ENCODE assay signal across 21 mouse cellular contexts in the genomic region with DNA sequence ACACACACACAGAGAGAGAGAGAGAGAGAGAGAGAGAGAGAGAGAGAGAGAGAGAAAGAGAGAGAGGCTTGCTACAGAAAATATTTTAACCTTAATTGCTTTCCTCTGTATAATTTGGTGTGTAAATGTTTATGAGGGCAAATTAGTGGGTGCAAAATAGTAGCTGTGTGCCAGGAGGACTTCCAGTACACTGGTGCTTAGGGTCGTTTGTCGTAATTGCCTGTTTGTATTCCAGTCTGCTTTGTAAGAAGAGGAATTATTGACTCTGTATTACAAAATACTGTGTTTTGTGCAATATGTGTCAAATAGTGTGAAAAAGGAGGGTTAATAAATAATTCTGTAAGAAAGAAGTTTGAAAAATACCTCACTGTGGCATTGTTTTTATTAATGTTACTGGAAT. TPM values are rescaled to one million over a fixed set of nuclear protein-coding genes. Genes with fewer than 3 reads are reported as not detected.
DNase-seq lines count a peak whose midpoint lies in the region; ATAC-seq and TF ChIP-seq lines count a peak whose summit lies in the region.
"Had no signal": no experiment of that assay in that cellular context is flagged by ENCODE, and none has a peak within 500 bp of the region (broad histone marks: within the 10 kb centered on the region; RNA-seq: fewer than 3 reads in every experiment).

No protein-coding gene starts in this region.

- no peak overlapping the region for H3K4me3 ChIP-seq in liver, adult 2 months (ENCODE audit: insufficient read depth, low read depth, low read length)
- no peak overlapping the region for H3K4me3 ChIP-seq in kidney, embryonic 16.5 days (ENCODE audit: low read length)
- no peak overlapping the region for H3K4me3 ChIP-seq in forebrain, embryonic 15.5 days
- H3K4me3 ChIP-seq: embryonic facial prominence, embryonic 10.5 days; embryonic facial prominence, embryonic 12.5 days; forebrain, embryonic 13.5 days had no signal

- H3K4me1 ChIP-seq in liver, adult 2 months (ENCODE audit: control insufficient read depth, insufficient read depth, low read length) = peaks cover 12% of the 10 kb centered on the region; the same call in 1 of the 2 replicates
- H3K4me1 ChIP-seq in kidney, embryonic 16.5 days (ENCODE audit: insufficient read depth, low read length) = no peaks in the 10 kb centered on the region
- no peaks in the 10 kb centered on the region for H3K4me1 ChIP-seq in forebrain, embryonic 15.5 days
- H3K4me1 ChIP-seq: embryonic facial prominence, embryonic 12.5 days; forebrain, embryonic 13.5 days had no signal

- no peak for TF ChIP-seq POLR2A in liver, adult 2 months (IDR thresholded peaks at IDR 0.05; ENCODE audit: extremely low read depth, insufficient read depth, low read length)

- H3K27ac ChIP-seq in liver, adult 2 months (replicated peaks; ENCODE audit: insufficient read depth, low read depth, low read length) = no peak overlapping the region; the same call in 1 of the 2 replicates
- H3K27ac ChIP-seq in kidney, embryonic 16.5 days (ENCODE audit: low read length) = no peak overlapping the region
- H3K27ac ChIP-seq in forebrain, embryonic 15.5 days (replicated peaks) = no peak overlapping the region
- H3K27ac ChIP-seq: embryonic facial prominence, embryonic 10.5 days; embryonic facial prominence, embryonic 12.5 days; forebrain, embryonic 13.5 days had no signal

- no peaks in the 10 kb centered on the region for H3K79me2 ChIP-seq in liver, adult 2 months (ENCODE audit: control insufficient read depth, insufficient read depth, low read length)

- H3K9ac ChIP-seq in liver, adult 2 months (ENCODE audit: low read depth, low read length) = no peak overlapping the region
- H3K9ac ChIP-seq in kidney, embryonic 16.5 days (replicated peaks; ENCODE audit: low read length) = no peak overlapping the region
- no peak overlapping the region for H3K9ac ChIP-seq in forebrain, embryonic 15.5 days (replicated peaks)
- H3K9ac ChIP-seq: embryonic facial prominence, embryonic 12.5 days; forebrain, embryonic 13.5 days had no signal

- no peak overlapping the region for H3K4me2 ChIP-seq in kidney, embryonic 16.5 days (replicated peaks; ENCODE audit: low read depth, low read length)
- no peak overlapping the region for H3K4me2 ChIP-seq in forebrain, embryonic 15.5 days (replicated peaks)
- H3K4me2 ChIP-seq: embryonic facial prominence, embryonic 12.5 days; forebrain, embryonic 13.5 days had no signal

- no peaks in the 10 kb centered on the region for H3K27me3 ChIP-seq in liver, adult 2 months (ENCODE audit: control insufficient read depth, insufficient read depth, low read length)
- no peaks in the 10 kb centered on the region for H3K27me3 ChIP-seq in kidney, embryonic 16.5 days (ENCODE audit: insufficient read depth, low read length)
- no peaks in the 10 kb centered on the region for H3K27me3 ChIP-seq in forebrain, embryonic 15.5 days
- H3K27me3 ChIP-seq: embryonic facial prominence, embryonic 12.5 days; forebrain, embryonic 13.5 days; Patski had no signal

- no peak for TF ChIP-seq CTCF in liver, adult 2 months (IDR thresholded peaks at IDR 0.05; ENCODE audit: low read depth, low read length)

- peak; percentile 94 for DNase-seq in liver, adult 2 months (ENCODE audit: extremely low read depth, low read depth, low spot score)
- DNase-seq in liver = no peak
- DNase-seq in retina, postnatal 1 day = peak; percentile 10
- DNase-seq in retina, embryonic 14.5 days (ENCODE audit: low spot score) = no peak
- peak; percentile 51 for DNase-seq in forelimb bud, embryonic 11.5 days (ENCODE audit: low read depth, low spot score)
- DNase-seq: adrenal gland, adult 8-10 months; adrenal gland, postnatal 14 days; adrenal gland, postnatal 36 days; cerebellum, adult 11-12 months; cerebellum, adult 2 months; cerebellum, adult 9-10 months; cerebellum, postnatal 10 days; cerebellum, postnatal 25 days had no signal

- H3K9me3 ChIP-seq in kidney, embryonic 16.5 days (ENCODE audit: low read length) = no peaks in the 10 kb centered on the region
- no peaks in the 10 kb centered on the region for H3K9me3 ChIP-seq in forebrain, embryonic 15.5 days
- H3K9me3 ChIP-seq: embryonic facial prominence, embryonic 10.5 days; embryonic facial prominence, embryonic 12.5 days; forebrain, embryonic 13.5 days had no signal

- no peak for ATAC-seq in kidney, embryonic 16.5 days (ENCODE audit: low FRiP score, low TSS enrichment)
- no peak for ATAC-seq in forebrain, embryonic 15.5 days (replicated peaks)
- ATAC-seq: activated CD4-positive, CD25-positive, alpha-beta regulatory T cell, adult 4 months; forebrain, embryonic 13.5 days; forebrain, embryonic 16.5 days had no signal

- 11% methylated on average over 2 of the region's 2 CpGs for WGBS in liver, adult 2 months
- 72% methylated on average over 2 of the region's 2 CpGs for WGBS in kidney, embryonic 16.5 days
- 43% methylated on average over 2 of the region's 2 CpGs for WGBS in forebrain, embryonic 15.5 days

- peaks cover 10% of the 10 kb centered on the region for H3K36me3 ChIP-seq in liver, adult 2 months (ENCODE audit: control insufficient read depth, insufficient read depth, low read length)
- H3K36me3 ChIP-seq in kidney, embryonic 16.5 days (ENCODE audit: insufficient read depth, low read length) = no peaks in the 10 kb centered on the region
- H3K36me3 ChIP-seq in forebrain, embryonic 15.5 days = no peaks in the 10 kb centered on the region
- H3K36me3 ChIP-seq: embryonic facial prominence, embryonic 10.5 days; embryonic facial prominence, embryonic 12.5 days had no signal

RNA-seq across cellular contexts. Expression of a gene that starts 13.2 kb away (rescaled TPM):
- 124 and 131 TPM in 2 replicates for total RNA-seq in liver, adult 2 months (2014; rRNA removed)
- polyA plus RNA-seq in liver, adult 2 months (2012; rRNA removed) = 83.6 and 93.6 TPM in 2 replicates
- polyA plus RNA-seq in kidney, embryonic 16.5 days (2015; fragmentation: Nextera tagmentation; extraction: Ambion mirVana) = 35.4 and 38.7 TPM in 2 replicates
- polyA plus RNA-seq in forebrain, embryonic 15.5 days (2015; fragmentation: Nextera tagmentation; extraction: Ambion mirVana) = 10.7 and 11.6 TPM in 2 replicates

Comparison
In these comparisons a context has a peak if more than half of its experiments do, and no peak if none do; other contexts are left out.
1. DNase-seq: peak in liver, adult 2 months (single experiment), retina, postnatal 1 day (single experiment) and forelimb bud, embryonic 11.5 days (single experiment); none in liver (single experiment) and retina, embryonic 14.5 days (single experiment).